Mouse (Mus musculus): ENCODE results near the gene Samd4b. TPM values are rescaled to one million over a fixed set of nuclear protein-coding genes. Genes with fewer than 3 reads are reported as not detected.
A peak's percentile ranks its signal among the peaks of the same experiment; 100 is the strongest.
"Not testable (repeated sequence)": the region's sequence is repeated elsewhere in the genome, so short reads cannot be mapped to it uniquely, and the experiment has no call there.

The Samd4b gene
- polyA plus RNA-seq, 1 experiment from 2014 or later = 25.2 TPM

DNA sequence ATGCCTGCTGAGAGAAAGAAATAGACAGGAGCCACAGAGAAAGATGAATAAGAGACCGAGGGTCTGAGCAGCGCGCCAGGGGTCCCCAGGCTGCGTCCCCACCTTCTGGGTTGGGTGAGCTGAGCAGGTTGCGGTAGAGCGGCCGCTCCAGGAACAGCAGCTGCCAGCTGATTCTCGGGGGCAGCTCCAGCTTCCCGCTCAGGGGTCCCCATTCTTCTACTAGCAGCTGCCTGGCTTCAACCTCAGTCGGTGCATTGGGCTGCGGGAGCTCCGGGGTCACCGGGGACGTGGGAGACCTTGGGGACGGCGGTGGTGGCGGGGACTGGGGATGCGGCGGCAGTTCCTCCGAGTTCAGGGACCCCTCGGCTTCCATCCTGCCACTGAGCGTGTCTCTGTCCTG, 51.3 kb downstream of the Samd4b start:
- 2% methylated on average over 22 of the region's 22 CpGs for WGBS
- Histone ChIP-seq H3K9ac (ENCODE audit: low read length) (peak overlapping the region; percentile 5; the same call in 1 of the 2 replicates), H3K4me3 (ENCODE audit: control insufficient read depth in 1 of 2, insufficient read depth in 1 of 2, low read depth in 1 of 2, low read length in 2 of 2) (peak overlapping the region in 1 of 2 experiments; percentile 22; a peak in 2 of 4 replicates), H3K9me3 (ENCODE audit: control insufficient read depth, low read length) (no peaks in the 10 kb centered on the region), H3K4me1 (ENCODE audit: control insufficient read depth in 2 of 2, insufficient read depth in 2 of 2, low read length in 2 of 2) (peaks cover 0 to 5% of the 10 kb centered on the region in 2 experiments; a peak in 2 of 4 replicates), H3K27ac (replicated peaks in 1 of 2; ENCODE audit: control insufficient read depth in 1 of 2, insufficient read depth in 1 of 2, low read depth in 2 of 2, low read length in 2 of 2) (no peak overlapping the region), H3K36me3 (ENCODE audit: control insufficient read depth, insufficient read depth, low read length) (no peaks in the 10 kb centered on the region), H3K4me2 (ENCODE audit: low read length) (peak overlapping the region; percentile 54), H3K27me3 (ENCODE audit: control insufficient read depth, insufficient read depth, low read length) (peaks cover 54% of the 10 kb centered on the region)
- no peak for ATAC-seq (ENCODE audit: insufficient number of reproducible peaks, insufficient read depth, low FRiP score, low read depth)

DNA sequence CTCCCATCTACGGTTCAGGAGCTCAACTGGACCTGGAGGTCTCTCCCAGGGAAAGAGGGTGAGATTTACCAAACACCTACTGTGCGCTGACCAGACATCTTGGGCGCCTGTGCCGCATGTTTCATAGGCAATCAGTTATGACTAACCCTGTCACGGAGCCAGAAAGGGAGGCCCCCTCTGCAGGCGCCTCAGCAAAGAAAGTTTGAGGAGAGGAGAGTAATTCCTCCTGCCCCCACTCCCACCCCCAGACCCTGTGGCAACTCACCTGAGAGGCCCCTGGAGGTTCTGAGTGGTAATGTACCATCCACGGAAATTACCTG, 52.1 kb downstream of the Samd4b start:
- no peak overlapping the region for H3K4me3 ChIP-seq (ENCODE audit: control insufficient read depth in 1 of 2, insufficient read depth in 1 of 2, low read depth in 1 of 2, low read length in 2 of 2)
- peaks cover 54% of the 10 kb centered on the region for H3K27me3 ChIP-seq (ENCODE audit: control insufficient read depth, insufficient read depth, low read length)
- H3K4me2 ChIP-seq (ENCODE audit: low read length) = no peak overlapping the region
- peaks cover 0 to 5% of the 10 kb centered on the region in 2 experiments; a peak in 2 of 4 replicates for H3K4me1 ChIP-seq (ENCODE audit: control insufficient read depth in 2 of 2, insufficient read depth in 2 of 2, low read length in 2 of 2)
- H3K36me3 ChIP-seq (ENCODE audit: control insufficient read depth, insufficient read depth, low read length) = no peaks in the 10 kb centered on the region
- 38% methylated on average over 7 of the region's 7 CpGs for WGBS
- no peak for ATAC-seq (ENCODE audit: insufficient number of reproducible peaks, insufficient read depth, low FRiP score, low read depth)
- H3K9me3 ChIP-seq (ENCODE audit: control insufficient read depth, low read length) = no peaks in the 10 kb centered on the region
- H3K9ac ChIP-seq (ENCODE audit: low read length) = no peak overlapping the region
- no peak overlapping the region for H3K27ac ChIP-seq (replicated peaks in 1 of 2; ENCODE audit: control insufficient read depth in 1 of 2, insufficient read depth in 1 of 2, low read depth in 2 of 2, low read length in 2 of 2)

GRCm38 (mm10) chr7:28545048-28545890, 52.7 kb downstream of the Samd4b start:
- ATAC-seq (ENCODE audit: insufficient number of reproducible peaks, insufficient read depth, low FRiP score, low read depth) = no peak
- H3K27me3 ChIP-seq (ENCODE audit: control insufficient read depth, insufficient read depth, low read length) = peaks cover 54% of the 10 kb centered on the region

GRCm38 (mm10) chr7:28544051-28544601, 53.8 kb downstream of the Samd4b start:
- H3K36me3 ChIP-seq (ENCODE audit: control insufficient read depth, insufficient read depth, low read length) = no peaks in the 10 kb centered on the region
- H3K27ac ChIP-seq (replicated peaks in 1 of 2; ENCODE audit: control insufficient read depth in 1 of 2, insufficient read depth in 1 of 2, low read depth in 2 of 2, low read length in 2 of 2) = no peak overlapping the region
- WGBS = 10% methylated on average over 22 of the region's 27 CpGs
- no peak overlapping the region for H3K9ac ChIP-seq (ENCODE audit: low read length)
- ATAC-seq (ENCODE audit: insufficient number of reproducible peaks, insufficient read depth, low FRiP score, low read depth) = no peak
- no peaks in the 10 kb centered on the region for H3K9me3 ChIP-seq (ENCODE audit: control insufficient read depth, low read length)
- H3K4me2 ChIP-seq (ENCODE audit: low read length) = peak overlapping the region; percentile 47
- H3K4me1 ChIP-seq (ENCODE audit: control insufficient read depth in 2 of 2, insufficient read depth in 2 of 2, low read length in 2 of 2) = peaks cover 0 to 5% of the 10 kb centered on the region in 2 experiments; a peak in 2 of 4 replicates
- H3K27me3 ChIP-seq (ENCODE audit: control insufficient read depth, insufficient read depth, low read length) = peaks cover 54% of the 10 kb centered on the region
- peak overlapping the region in 1 of 2 experiments; percentile 16; a peak in 1 of 4 replicates for H3K4me3 ChIP-seq (ENCODE audit: control insufficient read depth in 1 of 2, insufficient read depth in 1 of 2, low read depth in 1 of 2, low read length in 2 of 2)

More at GRCm38 (mm10) chr7:28545048-28545890, 52.7 kb downstream of the Samd4b start:
- Histone ChIP-seq H3K9ac (ENCODE audit: low read length) (no peak overlapping the region), H3K27ac (replicated peaks in 1 of 2; ENCODE audit: control insufficient read depth in 1 of 2, insufficient read depth in 1 of 2, low read depth in 2 of 2, low read length in 2 of 2) (no peak overlapping the region), H3K36me3 (ENCODE audit: control insufficient read depth, insufficient read depth, low read length) (no peaks in the 10 kb centered on the region), H3K4me1 (ENCODE audit: control insufficient read depth in 2 of 2, insufficient read depth in 2 of 2, low read length in 2 of 2) (peaks cover 0 to 5% of the 10 kb centered on the region in 2 experiments; a peak in 2 of 4 replicates), H3K4me3 (ENCODE audit: control insufficient read depth in 1 of 2, insufficient read depth in 1 of 2, low read depth in 1 of 2, low read length in 2 of 2) (no peak overlapping the region), H3K4me2 (ENCODE audit: low read length) (no peak overlapping the region), H3K9me3 (ENCODE audit: control insufficient read depth, low read length) (no peaks in the 10 kb centered on the region)
- 27% methylated on average over 14 of the region's 14 CpGs for WGBS

- ATAC-seq (ENCODE audit: insufficient number of reproducible peaks, insufficient read depth, low FRiP score, low read depth) = no peak
- Histone ChIP-seq H3K9ac (ENCODE audit: low read length) (no peak within 1 kb of the TSS), H3K27me3 (ENCODE audit: control insufficient read depth, insufficient read depth, low read length) (peaks cover 28% of the 10 kb centered on the region), H3K4me2 (ENCODE audit: low read length) (no peak within 1 kb of the TSS), H3K9me3 (ENCODE audit: control insufficient read depth, low read length) (no peaks in the 10 kb centered on the region), H3K36me3 (ENCODE audit: control insufficient read depth, insufficient read depth, low read length) (no peaks in the 10 kb centered on the region), H3K27ac (replicated peaks in 1 of 2; ENCODE audit: control insufficient read depth in 1 of 2, insufficient read depth in 1 of 2, low read depth in 2 of 2, low read length in 2 of 2) (no peak within 1 kb of the TSS), H3K4me3 (ENCODE audit: control insufficient read depth in 1 of 2, insufficient read depth in 1 of 2, low read depth in 1 of 2, low read length in 2 of 2) (no peak within 1 kb of the TSS), H3K4me1 (ENCODE audit: control insufficient read depth in 2 of 2, insufficient read depth in 2 of 2, low read length in 2 of 2) (peaks cover 0 to 8% of the 10 kb centered on the region in 2 experiments; a peak in 2 of 4 replicates)
- 58% methylated on average over 4 of the region's 4 CpGs for WGBS
Measured at GRCm38 (mm10) chr7:28540526-28540925, 57.4 kb downstream of the Samd4b start, which contains the start of gene Sycn. TSS of gene Sycn (plus strand) at chr7:28540885.

- not testable (repeated sequence) for H3K27ac ChIP-seq (replicated peaks in 1 of 2; ENCODE audit: control insufficient read depth in 1 of 2, insufficient read depth in 1 of 2, low read depth in 2 of 2, low read length in 2 of 2); H3K9ac ChIP-seq (ENCODE audit: low read length); H3K4me1 ChIP-seq (ENCODE audit: control insufficient read depth in 2 of 2, insufficient read depth in 2 of 2, low read length in 2 of 2); H3K4me3 ChIP-seq (ENCODE audit: control insufficient read depth in 1 of 2, insufficient read depth in 1 of 2, low read depth in 1 of 2, low read length in 2 of 2); H3K9me3 ChIP-seq (ENCODE audit: control insufficient read depth, low read length); H3K36me3 ChIP-seq (ENCODE audit: control insufficient read depth, insufficient read depth, low read length); H3K4me2 ChIP-seq (ENCODE audit: low read length); ATAC-seq (ENCODE audit: insufficient number of reproducible peaks, insufficient read depth, low FRiP score, low read depth)
- H3K27me3 ChIP-seq (ENCODE audit: control insufficient read depth, insufficient read depth, low read length) = peaks cover 11% of the 10 kb centered on the region; the same call in 1 of the 2 replicates
- WGBS = 81% methylated on average over 6 of the region's 6 CpGs
Measured at GRCm38 (mm10) chr7:28538886-28539285, 59.1 kb downstream of the Samd4b start.

- H3K9ac ChIP-seq (ENCODE audit: low read length) = no peak overlapping the region
- H3K4me1 ChIP-seq (ENCODE audit: control insufficient read depth in 2 of 2, insufficient read depth in 2 of 2, low read length in 2 of 2) = 0 out of 4 replicates have a peak, but pooled peaks cover 2 to 3% of the 10 kb centered on the region in 2 experiments
- H3K36me3 ChIP-seq (ENCODE audit: control insufficient read depth, insufficient read depth, low read length) = no peaks in the 10 kb centered on the region
- WGBS = 65% methylated on average over 8 of the region's 8 CpGs
- H3K27me3 ChIP-seq (ENCODE audit: control insufficient read depth, insufficient read depth, low read length) = no peaks in the 10 kb centered on the region
- ATAC-seq (ENCODE audit: insufficient number of reproducible peaks, insufficient read depth, low FRiP score, low read depth) = no peak
- no peak overlapping the region for H3K4me2 ChIP-seq (ENCODE audit: low read length)
- H3K27ac ChIP-seq (replicated peaks in 1 of 2; ENCODE audit: control insufficient read depth in 1 of 2, insufficient read depth in 1 of 2, low read depth in 2 of 2, low read length in 2 of 2) = no peak overlapping the region
- H3K9me3 ChIP-seq (ENCODE audit: control insufficient read depth, low read length) = no peaks in the 10 kb centered on the region
- no peak overlapping the region for H3K4me3 ChIP-seq (ENCODE audit: control insufficient read depth in 1 of 2, insufficient read depth in 1 of 2, low read depth in 1 of 2, low read length in 2 of 2)
Measured at GRCm38 (mm10) chr7:28532005-28532404, 65.9 kb downstream of the Samd4b start.
